Mouse (Mus musculus) kidney, postnatal 14 days (tissue): ENCODE data around the gene Dmac2.
A peak's percentile ranks its signal among the peaks of the same experiment; 100 is the strongest.
"Not testable (repeated sequence)": the region's sequence is repeated elsewhere in the genome, so short reads cannot be mapped to it uniquely, and the experiment has no call there.

Experiments used
- DNase-seq: peaks from one replicate; pipeline ENCODE4 v3.0.0; 2022; ENCODE audit warnings: mixed read lengths

The Dmac2 gene

GRCm38 (mm10) chr7:25618865-25619721 is at the start of gene Dmac2:
TSS of gene Dmac2 (plus strand) at chr7:25619414.
- peak; percentile 97 for DNase-seq

GRCm38 (mm10) chr7:25573806-25574205 is 45.4 kb upstream of the Dmac2 start:
- DNase-seq = not testable (repeated sequence)

DNA sequence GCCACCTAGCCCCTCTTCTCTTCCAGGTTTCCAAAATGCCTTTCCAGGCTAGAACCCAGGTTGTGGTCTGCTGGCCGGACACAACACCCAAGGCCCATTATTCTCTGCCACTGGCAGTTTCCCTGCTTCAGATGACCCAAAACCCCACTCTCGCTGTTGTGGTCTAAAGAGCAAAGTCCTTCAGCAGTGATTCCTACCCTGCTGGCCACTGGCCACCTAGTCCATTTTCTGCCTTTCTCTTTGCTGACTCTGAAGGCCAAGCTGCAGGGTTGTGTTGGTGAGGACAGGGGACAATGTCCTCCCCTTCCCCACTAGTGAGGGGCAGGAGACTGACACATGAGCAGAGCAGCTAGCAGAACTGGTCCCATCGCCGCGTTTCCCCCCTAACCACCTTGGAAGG is 44.1 kb upstream of the Dmac2 start:
- DNase-seq = peak; percentile 70

DNA sequence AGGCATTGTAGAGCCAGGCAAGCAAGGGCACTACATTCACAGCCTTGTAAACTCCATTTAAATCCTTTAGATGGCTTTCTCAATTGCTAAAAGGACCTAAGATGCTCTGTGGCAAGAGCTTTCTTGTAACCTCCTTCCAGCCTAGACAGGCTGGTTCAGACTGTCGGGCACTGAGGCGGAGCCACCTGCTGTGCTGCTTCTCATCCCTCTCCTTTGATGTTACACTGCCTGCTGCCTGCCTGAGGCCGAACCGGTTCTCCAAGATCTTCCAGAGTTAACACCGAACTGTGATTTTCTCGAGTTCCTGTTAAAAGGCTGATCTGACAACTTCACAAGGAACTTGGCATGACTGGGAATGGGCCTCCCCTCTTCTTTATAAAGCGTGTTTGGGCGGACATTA is 43.3 kb upstream of the Dmac2 start:
- no peak for DNase-seq

- not testable (repeated sequence) for DNase-seq
Observed at GRCm38 (mm10) chr7:25576308-25576707, 42.9 kb upstream of the Dmac2 start.

- DNase-seq = peak; percentile 30
Observed at GRCm38 (mm10) chr7:25576793-25577437, 42.3 kb upstream of the Dmac2 start.

GRCm38 (mm10) chr7:25579441-25579840 is 39.8 kb upstream of the Dmac2 start:
- DNase-seq = no peak

DNA sequence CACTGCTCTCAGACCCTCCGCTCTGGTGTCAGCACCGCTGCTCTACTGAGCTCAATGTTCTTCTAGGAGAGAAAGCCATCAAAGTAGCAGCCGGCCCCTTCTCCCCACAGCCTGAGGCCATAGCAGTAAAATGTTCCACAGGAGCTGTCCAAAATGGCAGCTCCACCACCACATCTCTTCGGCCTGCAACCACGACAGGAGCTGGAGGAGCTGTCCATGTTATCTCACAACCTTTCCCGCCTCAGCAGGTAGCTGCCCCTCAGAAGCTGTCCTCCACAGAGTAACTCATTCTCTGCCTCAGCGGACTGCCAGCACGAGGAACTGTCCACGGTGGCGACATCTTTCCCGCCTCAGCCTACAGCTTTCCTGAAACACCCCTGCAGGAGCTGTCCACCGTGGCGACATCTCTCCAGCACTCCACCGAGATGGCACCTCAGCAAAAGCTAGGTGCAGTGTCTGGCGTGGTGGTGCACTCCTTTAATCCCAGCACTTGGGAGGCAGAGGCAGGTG is 36.9 kb upstream of the Dmac2 start:
- DNase-seq = no peak

GRCm38 (mm10) chr7:25584651-25585050 is 34.6 kb upstream of the Dmac2 start:
- DNase-seq = no peak

- DNase-seq = no peak
Observed at GRCm38 (mm10) chr7:25585351-25586204, 33.6 kb upstream of the Dmac2 start.

DNA sequence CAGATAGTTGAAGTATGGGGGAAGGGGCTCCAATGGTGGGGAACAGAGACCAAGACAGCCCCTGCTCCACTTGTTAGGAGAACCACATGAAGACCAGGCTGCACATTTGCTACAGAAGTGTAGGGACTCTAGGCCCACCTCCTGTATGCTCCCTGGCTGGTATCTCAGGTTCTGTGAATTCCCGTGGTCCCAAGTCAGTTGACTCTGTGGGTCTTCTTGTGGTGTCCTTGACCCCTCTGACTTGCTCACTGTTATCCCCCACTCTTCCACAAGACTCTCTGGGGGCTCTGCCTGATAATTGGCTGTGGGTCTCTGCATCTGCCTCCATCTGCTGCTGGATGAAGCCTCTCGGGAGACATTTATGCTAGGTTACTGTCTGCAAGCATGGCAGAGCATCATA is 28.0 kb upstream of the Dmac2 start:
- no peak for DNase-seq

DNA sequence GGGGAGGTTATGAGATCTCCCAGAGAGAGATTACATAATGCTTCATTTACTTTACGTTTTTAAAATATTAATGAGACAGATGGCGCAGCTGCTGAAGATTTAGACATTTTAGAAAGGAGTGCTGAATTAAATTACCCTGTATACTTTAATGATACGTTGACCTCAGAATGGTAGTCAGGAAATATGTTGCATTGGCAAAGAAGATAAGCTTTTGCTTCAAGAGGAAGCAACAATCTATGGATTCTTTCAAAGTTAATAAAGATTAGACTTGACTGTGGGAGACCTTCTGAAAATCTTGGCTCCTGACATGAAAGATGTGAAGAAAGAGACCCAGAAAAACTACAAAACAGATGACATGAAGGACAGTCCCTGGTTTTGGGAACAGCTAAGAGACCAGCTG is 25.4 kb upstream of the Dmac2 start:
- DNase-seq = no peak

DNA sequence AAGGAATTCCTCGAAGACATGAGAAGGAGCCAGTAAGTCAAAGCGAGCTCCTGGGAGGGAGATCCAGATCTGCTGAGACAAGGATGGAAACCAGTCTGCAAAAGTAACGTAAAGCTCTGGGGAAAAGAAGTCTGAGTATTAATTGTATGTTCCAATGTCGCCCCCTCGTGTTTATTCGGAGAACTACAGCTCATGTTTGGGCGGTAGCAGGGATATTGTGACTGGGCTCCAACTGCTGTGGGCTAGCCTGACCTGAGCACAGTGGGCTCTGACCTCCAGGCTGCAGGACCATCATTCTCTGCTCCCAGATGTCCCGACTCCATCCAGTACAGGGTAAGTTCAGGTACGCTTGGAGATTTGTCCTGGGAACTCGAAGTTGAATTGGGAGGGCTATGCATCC is 19.6 kb upstream of the Dmac2 start:
- DNase-seq = peak; percentile 81

DNA sequence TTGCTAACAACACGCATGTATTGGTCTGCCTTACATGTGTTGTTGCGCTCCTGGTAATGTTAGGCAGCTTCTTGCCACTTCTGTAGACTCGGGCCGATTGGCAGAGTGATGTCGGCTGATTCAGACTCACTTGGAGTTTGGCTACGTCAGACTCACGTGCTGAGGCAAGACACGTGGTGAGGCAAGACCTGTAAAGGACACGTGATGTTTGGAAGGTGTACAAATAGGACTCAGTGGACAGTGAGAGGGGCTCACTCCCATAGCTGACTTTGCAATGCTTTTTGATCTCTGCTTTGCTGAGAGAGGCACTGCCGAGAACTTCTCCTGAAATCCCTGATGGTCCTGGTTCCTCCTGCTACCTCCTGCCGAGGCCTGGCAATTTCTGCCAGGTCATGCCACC is 18.5 kb upstream of the Dmac2 start:
- no peak for DNase-seq

DNA sequence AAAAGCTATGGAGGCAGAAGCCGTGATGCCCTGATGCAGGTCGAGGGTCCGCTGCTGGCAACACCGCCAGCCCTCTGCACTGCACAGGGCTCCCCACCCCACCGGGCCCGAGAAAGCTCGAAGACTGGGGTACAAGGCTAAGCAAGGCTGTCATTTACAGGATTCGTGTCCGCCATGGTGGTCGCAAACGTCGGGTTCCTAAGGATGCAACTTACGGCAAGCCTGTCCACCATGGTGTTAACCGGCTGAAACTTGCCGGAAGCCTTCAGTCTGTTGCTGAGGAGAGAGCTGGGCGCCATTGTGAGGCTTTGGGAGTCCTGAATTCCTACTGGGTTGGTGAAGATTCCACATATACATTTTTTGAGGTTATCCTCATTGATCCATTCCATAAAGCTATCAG is 17.9 kb upstream of the Dmac2 start:
- no peak for DNase-seq

GRCm38 (mm10) chr7:25606625-25607063 is 12.6 kb upstream of the Dmac2 start:
- no peak for DNase-seq

DNA sequence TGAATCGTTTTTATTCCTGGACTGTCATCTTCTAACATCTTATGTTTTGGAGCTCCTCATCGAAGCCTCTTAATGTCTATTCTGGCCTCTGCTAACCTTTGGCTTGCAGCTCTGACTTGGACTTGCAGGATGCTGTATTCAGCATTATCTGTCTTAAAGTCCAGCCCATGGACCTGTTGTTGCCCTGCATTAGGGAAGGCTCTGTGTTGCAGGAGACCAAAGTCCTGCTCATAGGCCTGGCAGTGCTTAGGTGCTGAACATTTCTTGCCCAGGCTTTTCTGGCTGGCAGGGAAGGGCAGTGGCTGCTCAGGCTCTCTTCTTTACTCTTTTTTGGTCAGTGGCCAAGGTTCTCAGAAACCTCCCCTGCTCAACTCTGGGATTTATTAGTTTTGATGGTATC is 12.0 kb upstream of the Dmac2 start:
- DNase-seq = peak; percentile 81

DNA sequence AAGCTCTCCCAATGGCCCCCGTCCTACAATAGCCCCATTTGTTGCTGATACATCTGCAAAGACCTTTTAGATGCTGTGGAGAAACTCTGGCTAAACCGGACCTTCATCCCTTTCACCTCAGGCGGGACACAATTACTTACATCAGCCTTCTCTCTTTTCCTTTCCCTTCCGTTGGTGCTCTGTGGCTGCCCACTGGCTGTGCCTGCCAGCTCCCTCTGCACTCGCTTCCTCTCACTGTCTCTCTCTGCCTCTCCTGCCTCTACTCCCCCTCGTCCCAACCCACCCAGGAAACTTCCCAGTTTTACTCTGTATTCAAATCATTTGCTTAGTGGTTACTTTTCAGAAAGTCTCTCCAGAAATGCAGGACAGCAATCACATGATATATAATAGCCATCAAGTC is 9.2 kb upstream of the Dmac2 start:
- DNase-seq = no peak

DNA sequence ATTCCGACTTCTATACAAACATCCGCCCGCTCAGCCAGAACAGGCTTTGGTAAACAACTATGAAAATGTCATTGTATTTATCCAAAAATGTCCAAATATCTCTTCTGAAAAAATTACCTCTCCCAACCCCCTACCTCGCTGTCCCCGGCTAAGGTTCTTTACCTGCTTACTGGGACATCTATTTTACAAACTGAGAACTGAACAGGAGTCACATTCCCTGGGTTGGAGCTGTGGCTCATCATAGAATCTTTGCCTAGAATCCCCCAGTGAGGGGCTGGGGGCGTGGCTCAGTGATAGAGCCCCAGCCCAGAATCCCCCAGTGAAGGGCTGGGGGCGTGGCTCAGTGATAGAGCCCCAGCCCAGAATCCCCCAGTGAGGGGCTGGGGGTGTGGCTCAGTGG is 7.7 kb upstream of the Dmac2 start:
- DNase-seq = no peak

DNA sequence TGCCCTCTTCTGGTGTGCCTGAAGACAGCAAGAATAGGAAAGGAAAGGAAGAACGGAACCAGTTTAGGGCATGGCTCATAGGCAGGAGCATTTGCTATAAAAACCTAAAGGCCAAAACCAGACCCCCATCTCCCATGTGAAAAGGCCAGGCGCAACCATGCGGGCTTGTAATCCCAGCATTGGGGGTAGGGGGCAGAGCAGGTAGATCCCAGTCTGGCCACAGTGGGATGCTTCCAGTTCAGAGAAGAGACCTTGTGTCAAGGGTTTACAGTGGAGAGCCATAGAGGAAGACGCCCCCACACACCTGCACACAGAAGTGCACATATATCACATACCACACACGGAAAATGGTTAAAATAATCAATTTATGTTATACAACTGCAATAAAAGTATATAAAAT is 5.1 kb upstream of the Dmac2 start:
- no peak for DNase-seq

- DNase-seq = peak; percentile 24
Observed at GRCm38 (mm10) chr7:25614831-25615705, 4.1 kb upstream of the Dmac2 start.

- peak; percentile 88 for DNase-seq
Observed at GRCm38 (mm10) chr7:25615706-25616011, 3.6 kb upstream of the Dmac2 start, which contains the start of gene Erich4. TSS of gene Erich4 (minus strand) at chr7:25615892.
